Mouse (Mus musculus) cortical plate, adult 2 months (tissue): ENCODE measurements around the gene Astn1.

ENCODE experiments used
- CTCF ChIP-seq: fragments of 200-500 bp; IDR thresholded peaks from 2 replicates; pipeline ENCODE4 v1.5.1; 2011; ENCODE audit warnings: mild to moderate bottlenecking, control low read depth, low read length; ENCODE audit not compliant: insufficient read depth; ENCODE audit errors: extremely low read depth
- POLR2A ChIP-seq: fragments of 200-500 bp; IDR thresholded peaks from 2 replicates; pipeline ENCODE4 v1.6.1; 2011; ENCODE audit warnings: mild to moderate bottlenecking, low read length, control low read depth; ENCODE audit not compliant: insufficient read depth; ENCODE audit errors: extremely low read depth

DNA sequence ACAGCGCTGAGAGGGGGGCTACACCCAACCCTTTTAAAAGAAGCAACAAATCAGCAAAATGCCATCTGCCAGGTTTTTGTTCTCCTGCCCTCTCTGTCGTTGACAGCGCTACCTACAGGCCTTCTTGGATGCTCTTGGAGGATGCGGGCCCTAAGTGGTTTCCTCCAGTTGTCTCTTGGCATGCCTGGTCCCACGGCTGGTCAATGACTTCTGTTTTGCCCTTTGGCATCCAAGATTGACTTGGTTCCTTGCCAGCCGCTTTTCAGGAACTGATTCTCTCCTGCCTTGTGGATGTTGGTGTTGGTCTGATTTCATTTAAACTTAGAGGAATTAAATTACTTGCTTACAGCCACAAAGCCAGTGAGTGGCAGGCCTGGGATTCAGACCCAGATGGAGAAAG is 38.7 kb upstream of the Astn1 start:
- TF ChIP-seq CTCF = no peak
- no peak for TF ChIP-seq POLR2A
